Mouse (Mus musculus): Measurements from ENCODE around the gene Dgkh. TPM values are rescaled to one million over a fixed set of nuclear protein-coding genes. Genes with fewer than 3 reads are reported as not detected.

The Dgkh gene
- polyA plus RNA-seq, 1 experiment from 2014 or later, result 4.1 TPM

- no peak overlapping the region for H3K9ac ChIP-seq (replicated peaks; ENCODE audit: low read depth, low read length)
- 0 out of 2 replicates have a peak, but pooled peaks cover 7% of the 10 kb centered on the region for H3K4me1 ChIP-seq (ENCODE audit: control insufficient read depth, insufficient read depth, low read length)
- no peak overlapping the region for H3K27ac ChIP-seq (ENCODE audit: low read depth, low read length)
- H3K4me3 ChIP-seq (ENCODE audit: low read depth, low read length), result no peak overlapping the region
- no peak overlapping the region for H3K4me2 ChIP-seq (ENCODE audit: low read depth, low read length)
- H3K36me3 ChIP-seq (ENCODE audit: control insufficient read depth, insufficient read depth, low read length), result no peaks in the 10 kb centered on the region
- H3K27me3 ChIP-seq (ENCODE audit: control insufficient read depth, insufficient read depth, low read length), result no peaks in the 10 kb centered on the region
- no peak for ATAC-seq (ENCODE audit: low read depth)
- no peaks in the 10 kb centered on the region for H3K9me3 ChIP-seq (ENCODE audit: control insufficient read depth, low read length)
- 93% methylated on average over 4 of the region's 4 CpGs for WGBS
Observed at GRCm38 (mm10) chr14:78703989-78704388, 28.6 kb downstream of the Dgkh start.

GRCm38 (mm10) chr14:78703361-78703760 lies 29.2 kb downstream of the Dgkh start:
- Histone ChIP-seq H3K27ac (ENCODE audit: low read depth, low read length) (no peak overlapping the region), H3K4me1 (ENCODE audit: control insufficient read depth, insufficient read depth, low read length) (0 out of 2 replicates have a peak, but pooled peaks cover 7% of the 10 kb centered on the region), H3K9ac (replicated peaks; ENCODE audit: low read depth, low read length) (no peak overlapping the region), H3K4me2 (ENCODE audit: low read depth, low read length) (no peak overlapping the region), H3K36me3 (ENCODE audit: control insufficient read depth, insufficient read depth, low read length) (no peaks in the 10 kb centered on the region), H3K9me3 (ENCODE audit: control insufficient read depth, low read length) (no peaks in the 10 kb centered on the region), H3K4me3 (ENCODE audit: low read depth, low read length) (no peak overlapping the region), H3K27me3 (ENCODE audit: control insufficient read depth, insufficient read depth, low read length) (no peaks in the 10 kb centered on the region)
- 83% methylated on average over 6 of the region's 6 CpGs for WGBS
- no peak for ATAC-seq (ENCODE audit: low read depth)

DNA sequence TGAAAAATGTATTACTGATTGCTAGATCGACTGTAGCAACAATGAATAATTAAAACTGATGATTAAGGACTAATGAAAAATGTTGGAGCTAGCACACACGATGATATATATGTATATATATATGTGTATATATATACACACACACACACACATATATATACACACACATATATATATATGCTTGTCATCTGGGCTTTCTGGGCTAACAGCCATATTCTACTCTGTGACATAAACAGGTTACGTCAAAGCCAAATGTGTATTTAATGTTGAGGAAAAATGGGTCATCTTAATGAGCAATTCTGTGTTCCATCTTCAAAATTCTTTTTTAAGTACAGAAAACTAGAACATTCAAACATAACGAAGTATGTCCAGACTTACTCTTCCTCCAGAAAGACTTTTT lies 30.5 kb downstream of the Dgkh start:
- Histone ChIP-seq H3K9me3 (ENCODE audit: control insufficient read depth, low read length) (no peaks in the 10 kb centered on the region), H3K4me3 (ENCODE audit: low read depth, low read length) (no peak overlapping the region), H3K36me3 (ENCODE audit: control insufficient read depth, insufficient read depth, low read length) (no peaks in the 10 kb centered on the region), H3K9ac (replicated peaks; ENCODE audit: low read depth, low read length) (no peak overlapping the region), H3K4me1 (ENCODE audit: control insufficient read depth, insufficient read depth, low read length) (0 out of 2 replicates have a peak, but pooled peaks cover 7% of the 10 kb centered on the region), H3K27ac (ENCODE audit: low read depth, low read length) (no peak overlapping the region), H3K4me2 (ENCODE audit: low read depth, low read length) (no peak overlapping the region), H3K27me3 (ENCODE audit: control insufficient read depth, insufficient read depth, low read length) (no peaks in the 10 kb centered on the region)
- no peak for ATAC-seq (ENCODE audit: low read depth)
- WGBS, result 75% methylated on average over 4 of the region's 4 CpGs

DNA sequence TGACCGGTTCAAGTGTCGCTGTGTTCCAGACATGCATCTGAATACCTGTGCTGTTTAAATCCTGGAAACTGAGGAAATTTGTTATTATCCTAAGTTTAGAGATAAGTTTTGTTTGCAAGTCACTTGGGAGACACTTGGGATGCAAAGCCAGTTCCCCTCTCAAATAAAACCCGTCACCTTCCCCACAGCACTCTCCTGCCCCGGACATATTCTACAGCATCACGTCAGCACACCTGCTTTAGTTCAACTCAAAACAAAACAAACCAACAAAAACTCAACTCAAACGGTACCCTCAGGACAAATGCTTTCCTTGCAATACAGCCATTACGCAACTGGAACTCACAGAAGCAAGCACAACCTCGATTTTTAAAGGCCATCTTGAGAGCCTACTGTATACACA lies 31.1 kb downstream of the Dgkh start:
- Histone ChIP-seq H3K4me2 (ENCODE audit: low read depth, low read length) (no peak overlapping the region), H3K9me3 (ENCODE audit: control insufficient read depth, low read length) (no peaks in the 10 kb centered on the region), H3K27ac (ENCODE audit: low read depth, low read length) (no peak overlapping the region), H3K27me3 (ENCODE audit: control insufficient read depth, insufficient read depth, low read length) (no peaks in the 10 kb centered on the region), H3K36me3 (ENCODE audit: control insufficient read depth, insufficient read depth, low read length) (no peaks in the 10 kb centered on the region), H3K9ac (replicated peaks; ENCODE audit: low read depth, low read length) (no peak overlapping the region), H3K4me1 (ENCODE audit: control insufficient read depth, insufficient read depth, low read length) (0 out of 2 replicates have a peak, but pooled peaks cover 7% of the 10 kb centered on the region), H3K4me3 (ENCODE audit: low read depth, low read length) (no peak overlapping the region)
- ATAC-seq (ENCODE audit: low read depth), result no peak
- 81% methylated on average over 8 of the region's 8 CpGs for WGBS

- Histone ChIP-seq H3K9me3 (ENCODE audit: control insufficient read depth, low read length) (no peaks in the 10 kb centered on the region), H3K27me3 (ENCODE audit: control insufficient read depth, insufficient read depth, low read length) (no peaks in the 10 kb centered on the region), H3K4me3 (ENCODE audit: low read depth, low read length) (no peak overlapping the region), H3K4me2 (ENCODE audit: low read depth, low read length) (no peak overlapping the region), H3K9ac (replicated peaks; ENCODE audit: low read depth, low read length) (no peak overlapping the region), H3K36me3 (ENCODE audit: control insufficient read depth, insufficient read depth, low read length) (no peaks in the 10 kb centered on the region), H3K4me1 (ENCODE audit: control insufficient read depth, insufficient read depth, low read length) (0 out of 2 replicates have a peak, but pooled peaks cover 7% of the 10 kb centered on the region), H3K27ac (ENCODE audit: low read depth, low read length) (no peak overlapping the region)
- 82% methylated on average over 9 of the region's 9 CpGs for WGBS
- no peak for ATAC-seq (ENCODE audit: low read depth)
Observed at GRCm38 (mm10) chr14:78701087-78701486, 31.5 kb downstream of the Dgkh start.

GRCm38 (mm10) chr14:78699634-78700033 lies 32.9 kb downstream of the Dgkh start:
- 45% methylated on average over 3 of the region's 3 CpGs for WGBS
- Histone ChIP-seq H3K4me1 (ENCODE audit: control insufficient read depth, insufficient read depth, low read length) (0 out of 2 replicates have a peak, but pooled peaks cover 7% of the 10 kb centered on the region), H3K9me3 (ENCODE audit: control insufficient read depth, low read length) (no peaks in the 10 kb centered on the region), H3K27me3 (ENCODE audit: control insufficient read depth, insufficient read depth, low read length) (no peaks in the 10 kb centered on the region), H3K4me2 (ENCODE audit: low read depth, low read length) (no peak overlapping the region), H3K9ac (replicated peaks; ENCODE audit: low read depth, low read length) (no peak overlapping the region), H3K4me3 (ENCODE audit: low read depth, low read length) (no peak overlapping the region), H3K36me3 (ENCODE audit: control insufficient read depth, insufficient read depth, low read length) (no peaks in the 10 kb centered on the region), H3K27ac (ENCODE audit: low read depth, low read length) (no peak overlapping the region)
- ATAC-seq (ENCODE audit: low read depth), result no peak

GRCm38 (mm10) chr14:78699196-78699595 lies 33.4 kb downstream of the Dgkh start:
- ATAC-seq (ENCODE audit: low read depth), result peak; percentile 31; the same call in 1 of the 2 replicates
- Histone ChIP-seq H3K9ac (replicated peaks; ENCODE audit: low read depth, low read length) (no peak overlapping the region), H3K27me3 (ENCODE audit: control insufficient read depth, insufficient read depth, low read length) (no peaks in the 10 kb centered on the region), H3K4me3 (ENCODE audit: low read depth, low read length) (no peak overlapping the region), H3K4me1 (ENCODE audit: control insufficient read depth, insufficient read depth, low read length) (0 out of 2 replicates have a peak, but pooled peaks cover 7% of the 10 kb centered on the region), H3K4me2 (ENCODE audit: low read depth, low read length) (no peak overlapping the region), H3K27ac (ENCODE audit: low read depth, low read length) (no peak overlapping the region), H3K9me3 (ENCODE audit: control insufficient read depth, low read length) (no peaks in the 10 kb centered on the region), H3K36me3 (ENCODE audit: control insufficient read depth, insufficient read depth, low read length) (no peaks in the 10 kb centered on the region)
- 55% methylated on average over 5 of the region's 5 CpGs for WGBS

- 97% methylated on average over 8 of the region's 8 CpGs for WGBS
- Histone ChIP-seq H3K27me3 (ENCODE audit: control insufficient read depth, insufficient read depth, low read length) (no peaks in the 10 kb centered on the region), H3K27ac (ENCODE audit: low read depth, low read length) (no peak overlapping the region), H3K4me1 (ENCODE audit: control insufficient read depth, insufficient read depth, low read length) (0 out of 2 replicates have a peak, but pooled peaks cover 2% of the 10 kb centered on the region), H3K4me3 (ENCODE audit: low read depth, low read length) (no peak overlapping the region), H3K4me2 (ENCODE audit: low read depth, low read length) (no peak overlapping the region), H3K9ac (replicated peaks; ENCODE audit: low read depth, low read length) (no peak overlapping the region), H3K9me3 (ENCODE audit: control insufficient read depth, low read length) (no peaks in the 10 kb centered on the region), H3K36me3 (ENCODE audit: control insufficient read depth, insufficient read depth, low read length) (no peaks in the 10 kb centered on the region)
- no peak for ATAC-seq (ENCODE audit: low read depth)
Observed at GRCm38 (mm10) chr14:78694121-78694520, 38.5 kb downstream of the Dgkh start.

- WGBS, result 74% methylated on average over 4 of the region's 4 CpGs
- no peak overlapping the region for H3K4me2 ChIP-seq (ENCODE audit: low read depth, low read length)
- no peaks in the 10 kb centered on the region for H3K36me3 ChIP-seq (ENCODE audit: control insufficient read depth, insufficient read depth, low read length)
- H3K4me3 ChIP-seq (ENCODE audit: low read depth, low read length), result no peak overlapping the region
- H3K27ac ChIP-seq (ENCODE audit: low read depth, low read length), result no peak overlapping the region
- no peak overlapping the region for H3K9ac ChIP-seq (replicated peaks; ENCODE audit: low read depth, low read length)
- no peaks in the 10 kb centered on the region for H3K9me3 ChIP-seq (ENCODE audit: control insufficient read depth, low read length)
- H3K4me1 ChIP-seq (ENCODE audit: control insufficient read depth, insufficient read depth, low read length), result no peaks in the 10 kb centered on the region
- ATAC-seq (ENCODE audit: low read depth), result no peak
- H3K27me3 ChIP-seq (ENCODE audit: control insufficient read depth, insufficient read depth, low read length), result no peaks in the 10 kb centered on the region
Observed at GRCm38 (mm10) chr14:78692602-78693001, 40.0 kb downstream of the Dgkh start.

Data from neural tube, embryonic 14.5 days (tissue).